Mouse (Mus musculus): ENCODE data around the gene Olfr1260.

The Olfr1260 gene

DNA sequence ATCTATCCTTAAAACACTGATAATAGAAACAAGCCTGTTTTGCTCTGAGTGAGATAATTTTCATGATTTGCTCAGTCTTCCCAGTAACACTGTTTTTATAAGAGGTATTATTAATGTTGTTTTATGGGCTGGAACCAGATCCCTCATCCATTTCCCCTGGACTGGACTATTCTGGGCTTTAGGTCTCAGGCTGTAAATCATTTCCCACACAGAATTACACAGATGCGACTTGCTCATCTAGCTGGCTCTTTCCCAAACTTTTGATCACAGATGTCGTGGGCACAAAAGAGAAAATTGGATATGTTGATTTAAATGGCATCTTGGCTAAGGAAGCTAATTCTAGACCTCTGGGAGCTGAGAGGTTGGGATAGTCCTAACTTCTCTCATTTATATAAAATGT lies at the start of gene Olfr1260:
TSS of gene Olfr1260 (plus strand) at position 157 of the 400 bp plus-strand sequence.
- no peaks in the 10 kb centered on the region for H3K27me3 ChIP-seq (ENCODE audit: insufficient read depth, low read length)
- H3K9me3 ChIP-seq (ENCODE audit: low read length) = no peaks in the 10 kb centered on the region
- no peaks in the 10 kb centered on the region for H3K4me1 ChIP-seq (replicated peaks; ENCODE audit: low read depth, low read length)
- no peak for TF ChIP-seq NANOG (IDR thresholded peaks at IDR 0.05; ENCODE audit: borderline replicate concordance, low read length)
- no peak for TF ChIP-seq POU5F1 (IDR thresholded peaks at IDR 0.05; ENCODE audit: borderline replicate concordance, low read length)
- no peak for TF ChIP-seq CTCF (conservative IDR thresholded peaks at IDR 0.05; ENCODE audit: low read length)
- H3K36me3 ChIP-seq (ENCODE audit: insufficient read depth, low read length) = no peaks in the 10 kb centered on the region
- H3K4me3 ChIP-seq (replicated peaks; ENCODE audit: low read length) = no peak within 1 kb of the TSS

DNA sequence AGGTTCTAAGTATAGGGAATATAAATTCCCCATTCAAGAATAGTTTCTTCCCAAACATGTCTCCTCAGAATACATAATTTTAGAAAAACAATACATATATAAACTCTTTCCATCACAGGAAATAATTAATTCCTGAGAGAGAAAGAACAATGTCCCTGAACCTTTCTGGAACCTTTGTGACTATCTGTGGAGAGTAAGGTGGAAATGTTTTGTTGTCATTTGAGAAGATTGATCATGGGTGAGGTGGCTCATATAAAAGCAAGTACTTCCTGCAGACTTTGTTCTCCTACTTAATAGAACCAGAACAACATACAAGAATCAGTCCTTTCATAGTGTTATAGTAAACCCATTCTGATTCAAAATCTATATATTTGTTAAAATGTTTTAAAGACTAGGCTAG lies 47.1 kb upstream of the Olfr1260 start, which contains the start of gene Olfr1258:
TSS of gene Olfr1258 (plus strand) at position 301 of the 400 bp plus-strand sequence.
- Histone ChIP-seq H3K9me3 (ENCODE audit: low read length) (no peaks in the 10 kb centered on the region), H3K4me3 (replicated peaks; ENCODE audit: low read length) (no peak within 1 kb of the TSS), H3K4me1 (replicated peaks; ENCODE audit: low read depth, low read length) (no peaks in the 10 kb centered on the region), H3K36me3 (ENCODE audit: insufficient read depth, low read length) (no peaks in the 10 kb centered on the region), H3K27me3 (ENCODE audit: insufficient read depth, low read length) (no peaks in the 10 kb centered on the region)
- TF ChIP-seq NANOG (IDR thresholded peaks at IDR 0.05; ENCODE audit: borderline replicate concordance, low read length) = no peak
- TF ChIP-seq CTCF (conservative IDR thresholded peaks at IDR 0.05; ENCODE audit: low read length) = no peak
- TF ChIP-seq POU5F1 (IDR thresholded peaks at IDR 0.05; ENCODE audit: borderline replicate concordance, low read length) = no peak

DNA sequence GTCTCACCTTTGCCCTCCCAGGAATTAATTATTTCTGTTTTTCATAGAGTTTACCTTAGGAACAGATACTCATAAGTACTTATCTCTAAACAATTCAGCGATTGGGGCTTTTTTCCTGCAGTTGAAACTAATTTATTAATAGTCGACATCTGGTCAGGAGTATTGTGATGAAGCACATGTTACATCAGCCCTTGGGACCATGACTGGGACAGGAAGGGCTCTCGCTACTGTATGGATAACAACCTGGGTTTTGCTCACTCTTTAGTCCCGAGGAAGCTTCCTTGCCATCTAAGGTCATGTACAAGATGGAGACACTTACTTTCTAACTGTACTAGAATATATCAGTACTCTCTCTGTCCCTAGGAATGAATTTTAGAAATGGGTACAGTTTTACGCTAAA lies 25.6 kb upstream of the Olfr1260 start, which contains the start of gene Olfr1259:
TSS of gene Olfr1259 (minus strand) at position 101 of the 400 bp plus-strand sequence.
- Histone ChIP-seq H3K9me3 (ENCODE audit: low read length) (no peaks in the 10 kb centered on the region), H3K36me3 (ENCODE audit: insufficient read depth, low read length) (no peaks in the 10 kb centered on the region), H3K27me3 (ENCODE audit: insufficient read depth, low read length) (no peaks in the 10 kb centered on the region), H3K4me1 (replicated peaks; ENCODE audit: low read depth, low read length) (no peaks in the 10 kb centered on the region), H3K4me3 (replicated peaks; ENCODE audit: low read length) (no peak within 1 kb of the TSS)
- TF ChIP-seq NANOG (IDR thresholded peaks at IDR 0.05; ENCODE audit: borderline replicate concordance, low read length) (no peak), CTCF (conservative IDR thresholded peaks at IDR 0.05; ENCODE audit: low read length) (no peak), POU5F1 (IDR thresholded peaks at IDR 0.05; ENCODE audit: borderline replicate concordance, low read length) (no peak)

DNA sequence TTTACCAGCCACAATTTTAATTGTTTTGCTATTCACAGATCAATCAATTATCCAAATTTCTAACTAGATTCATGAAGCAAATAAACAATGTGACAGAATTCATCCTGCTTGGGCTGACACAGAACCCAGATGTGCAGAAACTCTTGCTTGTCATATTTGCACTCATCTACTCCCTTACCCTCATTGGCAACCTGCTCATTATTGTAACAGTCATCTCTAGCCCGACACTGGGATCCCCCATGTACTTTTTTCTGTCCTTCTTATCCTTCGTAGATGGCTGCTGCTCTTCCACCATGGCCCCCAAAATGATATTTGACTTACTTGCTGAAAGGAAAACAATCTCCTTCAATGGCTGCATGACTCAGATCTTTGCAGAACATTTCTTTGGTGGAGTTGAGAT lies 3.6 kb downstream of the Olfr1260 start:
- TF ChIP-seq POU5F1 (IDR thresholded peaks at IDR 0.05; ENCODE audit: borderline replicate concordance, low read length) (no peak), CTCF (conservative IDR thresholded peaks at IDR 0.05; ENCODE audit: low read length) (no peak), NANOG (IDR thresholded peaks at IDR 0.05; ENCODE audit: borderline replicate concordance, low read length) (no peak)
- H3K36me3 ChIP-seq (ENCODE audit: insufficient read depth, low read length) = no peaks in the 10 kb centered on the region
- no peak overlapping the region for H3K4me3 ChIP-seq (replicated peaks; ENCODE audit: low read length)
- H3K9me3 ChIP-seq (ENCODE audit: low read length) = no peaks in the 10 kb centered on the region
- no peaks in the 10 kb centered on the region for H3K27me3 ChIP-seq (ENCODE audit: insufficient read depth, low read length)
- H3K4me1 ChIP-seq (replicated peaks; ENCODE audit: low read depth, low read length) = no peaks in the 10 kb centered on the region

DNA sequence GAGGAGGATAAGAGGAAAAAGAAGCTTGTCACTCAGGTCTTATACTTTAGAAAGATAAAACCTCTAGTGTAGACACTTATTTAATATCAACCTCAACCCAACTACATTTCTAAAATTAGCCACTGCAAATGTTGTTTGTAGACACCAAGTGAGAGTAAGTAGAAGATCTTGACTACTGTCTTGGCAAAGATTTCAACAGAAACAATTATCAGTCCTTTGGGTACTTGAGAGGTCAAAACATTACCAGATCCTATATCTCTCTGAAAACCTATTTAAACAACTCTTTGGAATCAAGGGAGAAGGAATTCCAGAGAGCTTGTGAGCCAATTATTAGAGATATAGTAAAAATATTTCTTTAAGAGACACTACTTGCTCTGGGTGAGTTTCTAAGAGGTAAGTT lies 16.8 kb downstream of the Olfr1260 start, which contains the start of gene Olfr1261:
TSS of gene Olfr1261 (plus strand) at position 301 of the 400 bp plus-strand sequence.
- H3K36me3 ChIP-seq (ENCODE audit: insufficient read depth, low read length) = no peaks in the 10 kb centered on the region
- no peaks in the 10 kb centered on the region for H3K27me3 ChIP-seq (ENCODE audit: insufficient read depth, low read length)
- no peaks in the 10 kb centered on the region for H3K9me3 ChIP-seq (ENCODE audit: low read length)
- H3K4me3 ChIP-seq (replicated peaks; ENCODE audit: low read length) = no peak within 1 kb of the TSS
- no peak for TF ChIP-seq CTCF (conservative IDR thresholded peaks at IDR 0.05; ENCODE audit: low read length)
- TF ChIP-seq NANOG (IDR thresholded peaks at IDR 0.05; ENCODE audit: borderline replicate concordance, low read length) = no peak
- no peak for TF ChIP-seq POU5F1 (IDR thresholded peaks at IDR 0.05; ENCODE audit: borderline replicate concordance, low read length)
- H3K4me1 ChIP-seq (replicated peaks; ENCODE audit: low read depth, low read length) = no peaks in the 10 kb centered on the region

DNA sequence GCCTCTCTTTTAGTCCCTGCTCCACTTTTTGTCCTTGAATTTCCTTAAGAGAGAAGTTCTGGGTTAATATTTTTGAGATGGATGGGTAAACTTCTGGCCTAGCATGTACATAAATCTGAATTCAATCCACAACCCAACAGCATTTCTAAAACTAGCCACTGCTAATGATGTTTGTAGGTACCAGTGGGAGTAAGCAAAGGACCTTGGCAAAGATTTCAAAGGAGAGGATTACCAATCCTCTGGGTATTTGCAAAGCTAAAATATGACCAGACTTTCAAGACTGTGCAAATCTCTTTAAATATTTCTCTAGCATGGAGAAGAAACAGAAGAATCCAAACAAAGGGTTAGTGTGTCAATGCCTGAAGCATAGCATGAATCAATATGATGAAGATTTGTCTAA lies 25.7 kb downstream of the Olfr1260 start, which contains the start of gene Olfr1262:
TSS of gene Olfr1262 (plus strand) at position 301 of the 400 bp plus-strand sequence.
- no peak within 1 kb of the TSS for H3K4me3 ChIP-seq (replicated peaks; ENCODE audit: low read length)
- TF ChIP-seq POU5F1 (IDR thresholded peaks at IDR 0.05; ENCODE audit: borderline replicate concordance, low read length) = no peak
- TF ChIP-seq CTCF (conservative IDR thresholded peaks at IDR 0.05; ENCODE audit: low read length) = no peak
- TF ChIP-seq NANOG (IDR thresholded peaks at IDR 0.05; ENCODE audit: borderline replicate concordance, low read length) = no peak
- no peaks in the 10 kb centered on the region for H3K9me3 ChIP-seq (ENCODE audit: low read length)
- no peaks in the 10 kb centered on the region for H3K27me3 ChIP-seq (ENCODE audit: insufficient read depth, low read length)
- no peaks in the 10 kb centered on the region for H3K4me1 ChIP-seq (replicated peaks; ENCODE audit: low read depth, low read length)
- no peaks in the 10 kb centered on the region for H3K36me3 ChIP-seq (ENCODE audit: insufficient read depth, low read length)

DNA sequence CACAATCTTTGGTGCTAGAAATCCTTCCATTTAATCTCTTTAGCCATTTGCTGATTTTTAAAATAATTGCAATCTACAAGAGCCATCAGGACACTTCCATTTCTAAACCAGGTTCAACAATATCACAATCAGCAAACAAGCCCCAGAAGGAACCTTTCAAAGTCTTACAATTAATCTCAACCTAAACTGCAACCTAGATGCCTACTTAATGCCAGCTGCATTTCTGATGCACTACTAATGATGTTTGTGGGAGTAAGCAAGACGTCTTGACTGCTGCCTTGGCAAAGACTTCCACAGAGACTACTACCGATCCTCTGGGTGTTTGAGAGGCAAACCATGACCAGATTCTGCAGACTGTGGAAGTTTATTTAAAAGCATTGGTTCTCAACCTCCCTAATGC lies 37.7 kb downstream of the Olfr1260 start, which contains the start of gene Olfr1263:
TSS of gene Olfr1263 (plus strand) at position 301 of the 400 bp plus-strand sequence.
- H3K36me3 ChIP-seq (ENCODE audit: insufficient read depth, low read length) = no peaks in the 10 kb centered on the region
- TF ChIP-seq CTCF (conservative IDR thresholded peaks at IDR 0.05; ENCODE audit: low read length) (no peak), NANOG (IDR thresholded peaks at IDR 0.05; ENCODE audit: borderline replicate concordance, low read length) (no peak), POU5F1 (IDR thresholded peaks at IDR 0.05; ENCODE audit: borderline replicate concordance, low read length) (no peak)

DNA sequence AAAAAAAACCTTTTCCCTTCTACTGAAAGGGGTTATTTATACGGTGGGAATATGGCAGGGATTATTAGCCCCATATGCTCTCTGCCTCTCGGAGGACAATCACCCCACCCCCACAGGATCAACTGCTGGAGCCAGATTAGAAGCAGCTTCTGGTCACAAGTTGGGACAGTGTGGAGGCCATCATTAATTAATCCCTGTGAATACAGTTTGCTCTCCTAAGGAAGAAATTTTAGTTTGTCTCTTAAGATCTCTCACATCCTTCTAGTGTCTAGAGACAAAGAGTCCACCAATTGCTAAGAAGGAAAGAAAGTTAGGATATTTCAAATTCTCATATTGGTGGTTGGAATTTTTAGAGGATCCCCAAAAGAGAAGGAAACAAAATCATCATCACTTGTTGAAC lies 51.3 kb downstream of the Olfr1260 start, which contains the start of gene Olfr1264:
TSS of gene Olfr1264 (minus strand) at position 101 of the 400 bp plus-strand sequence.
- TF ChIP-seq CTCF (conservative IDR thresholded peaks at IDR 0.05; ENCODE audit: low read length) (no peak), POU5F1 (IDR thresholded peaks at IDR 0.05; ENCODE audit: borderline replicate concordance, low read length) (no peak), NANOG (IDR thresholded peaks at IDR 0.05; ENCODE audit: borderline replicate concordance, low read length) (no peak)
- H3K9me3 ChIP-seq (ENCODE audit: low read length) = no peaks in the 10 kb centered on the region
- no peaks in the 10 kb centered on the region for H3K36me3 ChIP-seq (ENCODE audit: insufficient read depth, low read length)
- H3K27me3 ChIP-seq (ENCODE audit: insufficient read depth, low read length) = no peaks in the 10 kb centered on the region
- no peaks in the 10 kb centered on the region for H3K4me1 ChIP-seq (replicated peaks; ENCODE audit: low read depth, low read length)
- H3K4me3 ChIP-seq (replicated peaks; ENCODE audit: low read length) = no peak within 1 kb of the TSS

More for the DNA sequence above, 37.7 kb downstream of the Olfr1260 start, which contains the start of gene Olfr1263:
- no peaks in the 10 kb centered on the region for H3K27me3 ChIP-seq (ENCODE audit: insufficient read depth, low read length)
- H3K4me3 ChIP-seq (replicated peaks; ENCODE audit: low read length) = no peak within 1 kb of the TSS
- no peaks in the 10 kb centered on the region for H3K9me3 ChIP-seq (ENCODE audit: low read length)
- no peaks in the 10 kb centered on the region for H3K4me1 ChIP-seq (replicated peaks; ENCODE audit: low read depth, low read length)

Data from E14TG2a.4 (cell line).